In genomic region chr2:121570999-121571655, GRCm38 (mm10) we compare ENCODE assay signal across 14 mouse cellular contexts.
DNase-seq lines count a peak whose midpoint lies in the region; ATAC-seq and TF ChIP-seq lines count a peak whose summit lies in the region.
"Had no signal": no experiment of that assay in that cellular context is flagged by ENCODE, and none has a peak within 500 bp of the region (broad histone marks: within the 10 kb centered on the region; RNA-seq: fewer than 3 reads in every experiment).

No protein-coding gene starts in this region.

- H3K9me3 ChIP-seq in midbrain, embryonic 15.5 days = no peaks in the 10 kb centered on the region
- no peaks in the 10 kb centered on the region for H3K9me3 ChIP-seq in midbrain, embryonic 16.5 days (replicated peaks; ENCODE audit: control insufficient read depth, low read length, poor library complexity, severe bottlenecking)
- H3K9me3 ChIP-seq: embryonic facial prominence, embryonic 13.5 days; hindbrain, embryonic 15.5 days; intestine, embryonic 15.5 days; liver, embryonic 15.5 days; midbrain, embryonic 13.5 days had no signal

- no peaks in the 10 kb centered on the region for H3K27me3 ChIP-seq in midbrain, embryonic 15.5 days (replicated peaks)
- H3K27me3 ChIP-seq in midbrain, embryonic 16.5 days (ENCODE audit: control insufficient read depth, insufficient read depth, low read depth, low read length) = no peaks in the 10 kb centered on the region
- H3K27me3 ChIP-seq in splenic B cell, adult 2 months (ENCODE audit: control insufficient read depth, insufficient read depth, low read length, poor library complexity, severe bottlenecking) = no peaks in the 10 kb centered on the region
- H3K27me3 ChIP-seq: embryonic facial prominence, embryonic 13.5 days; hindbrain, embryonic 15.5 days; intestine, embryonic 15.5 days; liver, embryonic 15.5 days; midbrain, embryonic 13.5 days had no signal

- H3K4me3 ChIP-seq in layer of hippocampus, adult 2 months = no peak overlapping the region
- H3K4me3 ChIP-seq in midbrain, embryonic 15.5 days = no peak overlapping the region
- H3K4me3 ChIP-seq in midbrain, embryonic 16.5 days (ENCODE audit: low read depth, low read length) = no peak overlapping the region
- H3K4me3 ChIP-seq: embryonic facial prominence, embryonic 13.5 days; hindbrain, embryonic 15.5 days; intestine, embryonic 15.5 days; liver, embryonic 15.5 days; midbrain, embryonic 13.5 days; myocyte had no signal

- 0 out of 2 replicates have a peak, but pooled peaks have one; percentile 8 for ATAC-seq in midbrain, embryonic 15.5 days (replicated peaks)
- ATAC-seq in midbrain, embryonic 16.5 days = no peak

- WGBS in midbrain, embryonic 15.5 days = 77% methylated on average over 8 of the region's 8 CpGs
- WGBS in midbrain, embryonic 16.5 days = 78% methylated on average over 8 of the region's 8 CpGs

- no peaks in the 10 kb centered on the region for H3K4me1 ChIP-seq in midbrain, embryonic 15.5 days
- no peaks in the 10 kb centered on the region for H3K4me1 ChIP-seq in midbrain, embryonic 16.5 days (ENCODE audit: control insufficient read depth, insufficient read depth, low read length)
- H3K4me1 ChIP-seq: liver, embryonic 15.5 days; midbrain, embryonic 13.5 days had no signal

- peak; percentile 90 for DNase-seq in heart, adult 11 months
- no peak for DNase-seq in heart, postnatal 36 days
- DNase-seq in layer of hippocampus, adult 2 months (ENCODE audit: low spot score in 2 of 2) = peak in 1 of 2 experiments; percentile 20
- no peak for DNase-seq in layer of hippocampus, postnatal 25 days (ENCODE audit: extremely low spot score in 1 of 2, low spot score in 1 of 2)
- peak; percentile 44 for DNase-seq in splenic B cell, adult 2 months (ENCODE audit: low read depth, low spot score)
- DNase-seq in lung, postnatal 14 days = no peak

- H3K27ac ChIP-seq in layer of hippocampus, adult 2 months = peak overlapping the region; percentile 55
- no peak overlapping the region for H3K27ac ChIP-seq in midbrain, embryonic 15.5 days
- no peak overlapping the region for H3K27ac ChIP-seq in midbrain, embryonic 16.5 days (ENCODE audit: low read length)
- H3K27ac ChIP-seq: embryonic facial prominence, embryonic 13.5 days; intestine, embryonic 15.5 days; liver, embryonic 15.5 days; midbrain, embryonic 13.5 days had no signal

- no peak overlapping the region for H3K4me2 ChIP-seq in midbrain, embryonic 15.5 days
- H3K4me2 ChIP-seq in midbrain, embryonic 16.5 days (ENCODE audit: low read length) = no peak overlapping the region
- H3K4me2 ChIP-seq: embryonic facial prominence, embryonic 13.5 days; hindbrain, embryonic 15.5 days; intestine, embryonic 15.5 days; liver, embryonic 15.5 days; midbrain, embryonic 13.5 days had no signal

- intact Hi-C loops in heart, postnatal 36 days (cut with DNase I) = loop anchor here (1.0 kb wide), 2 partner anchors 124 to 261 kb away; no protein-coding TSS in a partner anchor

- no peaks in the 10 kb centered on the region; the same call in 1 of the 2 replicates for H3K36me3 ChIP-seq in midbrain, embryonic 15.5 days (replicated peaks)
- peaks cover 6% of the 10 kb centered on the region for H3K36me3 ChIP-seq in midbrain, embryonic 16.5 days (ENCODE audit: control insufficient read depth, insufficient read depth, low read length)
- no peaks in the 10 kb centered on the region for H3K36me3 ChIP-seq in splenic B cell, adult 2 months (ENCODE audit: control insufficient read depth, insufficient read depth, low read length, poor library complexity, severe bottlenecking)
- H3K36me3 ChIP-seq: embryonic facial prominence, embryonic 13.5 days; intestine, embryonic 15.5 days; liver, embryonic 15.5 days had no signal

- no peak overlapping the region for H3K9ac ChIP-seq in midbrain, embryonic 15.5 days
- no peak overlapping the region for H3K9ac ChIP-seq in midbrain, embryonic 16.5 days (ENCODE audit: low read depth, low read length)
- H3K9ac ChIP-seq: embryonic facial prominence, embryonic 13.5 days; hindbrain, embryonic 15.5 days; intestine, embryonic 15.5 days; liver, embryonic 15.5 days; midbrain, embryonic 13.5 days had no signal

- TF ChIP-seq CTCF in layer of hippocampus, adult 2 months (conservative IDR thresholded peaks at IDR 0.05) = no peak

Comparison
In these comparisons a context has a peak if more than half of its experiments do, and no peak if none do; other contexts are left out.
1. DNase-seq: peak in heart, adult 11 months (single experiment) and splenic B cell, adult 2 months (single experiment); none in heart, postnatal 36 days (0 of 2), layer of hippocampus, postnatal 25 days (0 of 2) and lung, postnatal 14 days (single experiment).